Mouse (Mus musculus): ENCODE data around the gene Il4ra. TPM values are rescaled to one million over a fixed set of nuclear protein-coding genes. Genes with fewer than 3 reads are reported as not detected.
A peak's percentile ranks its signal among the peaks of the same experiment; 100 is the strongest.

Gene Il4ra
- total and polyA plus RNA-seq, 2 experiments = 11.3 to 24.0 TPM

DNA sequence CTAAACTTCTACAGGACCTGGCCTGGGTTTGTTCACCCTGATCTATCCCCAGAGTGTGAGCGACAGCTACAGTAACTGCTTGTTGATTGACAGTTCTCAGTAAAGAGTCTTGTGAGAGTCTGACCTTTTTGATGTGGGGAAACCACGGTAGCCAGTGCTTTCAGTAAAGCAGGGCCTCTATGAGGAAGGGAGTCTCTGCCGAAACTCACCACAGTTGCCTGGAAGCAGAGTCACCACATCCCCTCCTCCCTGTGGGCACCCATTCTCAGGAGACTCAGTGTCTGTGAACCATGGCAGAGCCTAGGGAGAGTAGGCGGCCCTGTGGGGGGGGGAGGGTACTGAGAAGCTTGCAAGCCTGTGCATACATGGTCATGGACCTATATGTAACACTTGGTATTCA is 36.8 kb downstream of the Il4ra start:
- 87% methylated on average over 4 of the region's 4 CpGs for whole genome bisulfite sequencing
- Histone ChIP-seq H3K4me1 (ENCODE audit: control insufficient read depth, insufficient read depth, low read length) (no peaks in the 10 kb centered on the region), H3K9ac (ENCODE audit: low read depth, low read length) (no peak overlapping the region), H3K79me2 (ENCODE audit: control insufficient read depth, insufficient read depth, low read length) (no peaks in the 10 kb centered on the region), H3K27ac (replicated peaks; ENCODE audit: insufficient read depth, low read depth, low read length) (no peak overlapping the region), H3K4me3 (ENCODE audit: insufficient read depth, low read depth, low read length) (no peak overlapping the region), H3K36me3 (ENCODE audit: control insufficient read depth, insufficient read depth, low read length) (no peaks in the 10 kb centered on the region), H3K27me3 (ENCODE audit: control insufficient read depth, insufficient read depth, low read length) (no peaks in the 10 kb centered on the region)
- no peak for DNase-seq (ENCODE audit: extremely low read depth, low read depth, low spot score)
- TF ChIP-seq POLR2A (IDR thresholded peaks at IDR 0.05; ENCODE audit: extremely low read depth, insufficient read depth, low read length) (no peak), CTCF (IDR thresholded peaks at IDR 0.05; ENCODE audit: low read depth, low read length) (no peak)

DNA sequence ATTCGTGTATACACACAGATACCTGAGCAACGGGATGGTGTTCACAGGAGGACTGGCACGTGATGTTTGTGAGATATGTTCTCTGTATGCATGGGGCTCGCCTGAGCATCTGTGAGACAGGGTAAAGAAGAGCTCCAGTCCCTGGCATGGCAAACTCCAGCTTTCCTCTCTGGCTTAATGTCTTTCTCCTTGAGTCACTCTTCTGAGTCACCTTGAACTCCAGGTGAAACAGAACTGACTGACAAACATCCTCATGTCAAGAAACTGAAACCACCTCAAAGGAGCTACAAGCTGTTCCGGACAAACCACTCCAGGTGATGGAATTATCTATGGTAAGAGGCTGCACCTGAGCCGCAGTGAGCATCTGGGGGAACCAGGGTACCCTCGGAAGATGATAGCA is 38.0 kb downstream of the Il4ra start:
- H3K27me3 ChIP-seq (ENCODE audit: control insufficient read depth, insufficient read depth, low read length) = no peaks in the 10 kb centered on the region
- H3K36me3 ChIP-seq (ENCODE audit: control insufficient read depth, insufficient read depth, low read length) = no peaks in the 10 kb centered on the region
- TF ChIP-seq CTCF (IDR thresholded peaks at IDR 0.05; ENCODE audit: low read depth, low read length) = no peak
- TF ChIP-seq POLR2A (IDR thresholded peaks at IDR 0.05; ENCODE audit: extremely low read depth, insufficient read depth, low read length) = no peak
- DNase-seq (ENCODE audit: extremely low read depth, low read depth, low spot score) = no peak
- WGBS = 89% methylated on average over 7 of the region's 7 CpGs
- no peak overlapping the region for H3K27ac ChIP-seq (replicated peaks; ENCODE audit: insufficient read depth, low read depth, low read length)
- H3K4me1 ChIP-seq (ENCODE audit: control insufficient read depth, insufficient read depth, low read length) = no peaks in the 10 kb centered on the region
- H3K9ac ChIP-seq (ENCODE audit: low read depth, low read length) = no peak overlapping the region
- no peaks in the 10 kb centered on the region for H3K79me2 ChIP-seq (ENCODE audit: control insufficient read depth, insufficient read depth, low read length)
- H3K4me3 ChIP-seq (ENCODE audit: insufficient read depth, low read depth, low read length) = no peak overlapping the region

DNA sequence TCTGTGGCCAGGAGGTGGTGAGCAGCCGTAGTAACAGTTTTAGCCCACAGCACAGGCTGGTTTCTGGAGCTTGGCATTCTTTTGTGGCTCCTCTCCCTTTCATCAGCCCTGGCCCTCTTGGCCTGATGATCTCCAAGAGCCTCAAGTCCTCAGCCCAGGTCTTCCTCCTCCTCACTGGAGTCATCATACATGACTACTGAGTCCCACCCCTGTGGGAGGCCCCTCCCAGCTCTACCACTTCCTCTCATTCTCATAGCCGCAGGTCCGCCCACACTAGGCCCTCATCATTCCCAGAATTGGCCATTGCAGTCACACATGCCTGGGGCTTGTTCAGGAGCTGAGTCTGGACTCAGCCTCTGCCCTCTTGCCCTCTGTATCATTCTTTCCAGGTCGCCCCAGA is 41.9 kb downstream of the Il4ra start:
- Histone ChIP-seq H3K4me1 (ENCODE audit: control insufficient read depth, insufficient read depth, low read length) (no peaks in the 10 kb centered on the region), H3K79me2 (ENCODE audit: control insufficient read depth, insufficient read depth, low read length) (no peaks in the 10 kb centered on the region), H3K27me3 (ENCODE audit: control insufficient read depth, insufficient read depth, low read length) (no peaks in the 10 kb centered on the region), H3K9ac (ENCODE audit: low read depth, low read length) (no peak overlapping the region), H3K4me3 (ENCODE audit: insufficient read depth, low read depth, low read length) (no peak overlapping the region), H3K27ac (replicated peaks; ENCODE audit: insufficient read depth, low read depth, low read length) (no peak overlapping the region), H3K36me3 (ENCODE audit: control insufficient read depth, insufficient read depth, low read length) (no peaks in the 10 kb centered on the region)
- TF ChIP-seq CTCF (IDR thresholded peaks at IDR 0.05; ENCODE audit: low read depth, low read length) (no peak), POLR2A (IDR thresholded peaks at IDR 0.05; ENCODE audit: extremely low read depth, insufficient read depth, low read length) (no peak)
- DNase-seq (ENCODE audit: extremely low read depth, low read depth, low spot score) = no peak
- 87% methylated on average over 4 of the region's 4 CpGs for WGBS

DNA sequence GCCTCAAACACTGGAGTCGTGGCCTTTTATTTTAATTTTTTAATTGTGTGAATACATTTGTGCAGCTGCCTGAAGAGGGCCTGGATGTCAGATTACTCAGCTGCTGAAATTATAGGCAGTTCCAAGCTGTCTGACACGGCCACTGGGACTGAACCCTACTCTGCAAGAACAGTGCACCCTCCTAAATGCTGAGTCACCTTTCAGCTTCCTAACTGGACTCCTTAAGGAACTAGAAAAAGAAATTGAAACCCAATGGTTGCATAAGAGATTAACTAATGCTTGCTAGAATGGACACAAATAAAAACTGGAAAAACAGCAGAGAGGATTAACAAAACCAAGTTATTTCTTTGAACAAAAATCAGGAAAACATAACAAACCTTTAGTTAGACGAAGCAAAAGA is 44.5 kb downstream of the Il4ra start:
- Histone ChIP-seq H3K9ac (ENCODE audit: low read depth, low read length) (no peak overlapping the region), H3K4me3 (ENCODE audit: insufficient read depth, low read depth, low read length) (no peak overlapping the region), H3K27me3 (ENCODE audit: control insufficient read depth, insufficient read depth, low read length) (no peaks in the 10 kb centered on the region), H3K79me2 (ENCODE audit: control insufficient read depth, insufficient read depth, low read length) (no peaks in the 10 kb centered on the region), H3K36me3 (ENCODE audit: control insufficient read depth, insufficient read depth, low read length) (no peaks in the 10 kb centered on the region), H3K4me1 (ENCODE audit: control insufficient read depth, insufficient read depth, low read length) (no peaks in the 10 kb centered on the region), H3K27ac (replicated peaks; ENCODE audit: insufficient read depth, low read depth, low read length) (no peak overlapping the region)
- peak; percentile 45 for DNase-seq (ENCODE audit: extremely low read depth, low read depth, low spot score)
- TF ChIP-seq CTCF (IDR thresholded peaks at IDR 0.05; ENCODE audit: low read depth, low read length) = no peak
- no peak for TF ChIP-seq POLR2A (IDR thresholded peaks at IDR 0.05; ENCODE audit: extremely low read depth, insufficient read depth, low read length)
- 70% methylated on average over 3 of the region's 3 CpGs for WGBS

DNA sequence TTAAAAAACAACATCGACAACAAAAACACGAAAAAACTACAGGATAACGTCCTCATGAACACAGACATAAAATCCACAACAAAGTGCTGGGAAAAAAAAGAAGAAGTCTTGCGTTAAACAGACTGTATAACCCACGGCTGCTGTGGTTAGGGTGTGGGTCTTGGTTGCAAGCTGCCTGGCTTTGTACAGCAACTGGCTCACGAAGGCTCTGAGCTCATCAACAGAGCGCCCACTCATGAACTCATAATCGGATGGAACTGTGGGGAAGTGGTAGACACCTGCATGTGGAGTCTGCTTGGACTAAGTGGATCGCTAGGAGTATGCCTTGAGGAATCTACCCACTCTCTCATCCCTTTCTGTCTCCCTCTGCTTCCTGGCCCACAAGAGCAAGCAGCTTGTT is 45.2 kb downstream of the Il4ra start:
- no peak for DNase-seq (ENCODE audit: extremely low read depth, low read depth, low spot score)
- no peak for TF ChIP-seq CTCF (IDR thresholded peaks at IDR 0.05; ENCODE audit: low read depth, low read length)
- 87% methylated on average over 9 of the region's 9 CpGs for WGBS
- no peak overlapping the region for H3K4me3 ChIP-seq (ENCODE audit: insufficient read depth, low read depth, low read length)
- H3K27me3 ChIP-seq (ENCODE audit: control insufficient read depth, insufficient read depth, low read length) = no peaks in the 10 kb centered on the region
- no peak overlapping the region for H3K9ac ChIP-seq (ENCODE audit: low read depth, low read length)
- H3K4me1 ChIP-seq (ENCODE audit: control insufficient read depth, insufficient read depth, low read length) = no peaks in the 10 kb centered on the region
- no peaks in the 10 kb centered on the region for H3K36me3 ChIP-seq (ENCODE audit: control insufficient read depth, insufficient read depth, low read length)
- no peak overlapping the region for H3K27ac ChIP-seq (replicated peaks; ENCODE audit: insufficient read depth, low read depth, low read length)
- no peaks in the 10 kb centered on the region for H3K79me2 ChIP-seq (ENCODE audit: control insufficient read depth, insufficient read depth, low read length)

DNA sequence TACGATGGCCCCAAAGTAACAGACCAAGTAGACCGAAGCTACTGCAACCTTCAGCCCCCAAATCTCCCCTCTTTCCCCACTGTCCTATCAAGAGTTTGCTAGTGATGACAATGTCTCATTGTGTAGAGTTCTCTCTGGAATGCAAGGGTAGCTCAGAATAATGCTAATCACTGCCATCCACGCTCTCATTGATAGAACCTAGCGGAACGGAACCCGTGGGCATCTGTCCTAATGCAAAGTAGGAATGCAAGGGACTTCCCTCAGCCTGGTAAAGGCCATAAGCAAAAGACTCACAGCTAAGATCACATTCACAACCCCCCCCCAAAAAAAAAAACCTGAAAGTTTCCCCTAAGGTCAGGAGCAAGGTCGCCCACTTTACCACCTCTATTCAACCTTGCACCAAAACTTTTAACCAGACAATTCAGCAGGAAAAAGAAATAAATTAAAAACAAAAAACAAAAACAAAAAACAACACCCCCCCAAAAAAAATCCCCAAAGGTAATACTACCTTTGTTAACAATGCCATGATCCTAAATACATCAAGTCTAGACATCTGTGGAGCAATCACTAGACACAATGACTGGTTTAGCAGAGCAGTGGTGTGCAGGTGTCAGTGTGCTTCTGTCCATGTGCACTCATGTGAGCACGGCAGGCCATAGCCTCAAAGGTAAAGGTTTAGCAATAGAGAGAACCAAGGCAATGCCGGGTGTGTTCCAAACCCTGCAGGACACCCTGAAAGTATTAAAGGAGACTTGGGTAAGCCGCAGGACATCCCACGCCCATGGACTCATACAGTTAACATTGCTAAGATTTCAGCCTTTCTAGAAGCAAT is 45.8 kb downstream of the Il4ra start:
- TF ChIP-seq CTCF (IDR thresholded peaks at IDR 0.05; ENCODE audit: low read depth, low read length) (no peak), POLR2A (IDR thresholded peaks at IDR 0.05; ENCODE audit: extremely low read depth, insufficient read depth, low read length) (no peak)
- H3K27ac ChIP-seq (replicated peaks; ENCODE audit: insufficient read depth, low read depth, low read length) = no peak overlapping the region

More for the DNA sequence above, 45.8 kb downstream of the Il4ra start:
- no peaks in the 10 kb centered on the region for H3K27me3 ChIP-seq (ENCODE audit: control insufficient read depth, insufficient read depth, low read length)
- H3K4me3 ChIP-seq (ENCODE audit: insufficient read depth, low read depth, low read length) = no peak overlapping the region
- H3K79me2 ChIP-seq (ENCODE audit: control insufficient read depth, insufficient read depth, low read length) = no peaks in the 10 kb centered on the region
- DNase-seq (ENCODE audit: extremely low read depth, low read depth, low spot score) = no peak
- WGBS = 88% methylated on average over 11 of the region's 11 CpGs
- no peaks in the 10 kb centered on the region for H3K36me3 ChIP-seq (ENCODE audit: control insufficient read depth, insufficient read depth, low read length)
- no peaks in the 10 kb centered on the region for H3K4me1 ChIP-seq (ENCODE audit: control insufficient read depth, insufficient read depth, low read length)
- no peak overlapping the region for H3K9ac ChIP-seq (ENCODE audit: low read depth, low read length)
